Mouse (Mus musculus) forebrain, embryonic 15.5 days (tissue): Measurements from ENCODE around the gene Ctc1. TPM values are rescaled to one million over a fixed set of nuclear protein-coding genes. Genes with fewer than 3 reads are reported as not detected.

ENCODE experiments used
- ATAC-seq: fragments of 200-750 bp; cut with Nextera tagmentation; replicated peaks from 2 replicates; pipeline ENCODE4 v1.8.0; 2017; ENCODE audit warnings: mild to moderate bottlenecking, moderate TSS enrichment, moderate library complexity
- H3K27ac ChIP-seq: fragments of 300-500 bp; sonication (generic); replicated peaks from 2 replicates; pipeline ENCODE4 v1.5.1; 2015; ENCODE audit warnings: mild to moderate bottlenecking, inconsistent platforms
- H3K27me3 ChIP-seq: fragments of 300-500 bp; sonication (generic); 2 replicates; pipeline ENCODE4 v1.6.1; 2015; ENCODE audit warnings: inconsistent platforms
- H3K36me3 ChIP-seq: fragments of 300-500 bp; sonication (generic); 2 replicates; pipeline ENCODE4 v1.6.1; 2015; ENCODE audit warnings: mild to moderate bottlenecking, inconsistent platforms
- H3K4me1 ChIP-seq: fragments of 300-500 bp; sonication (generic); 2 replicates; pipeline ENCODE4 v1.6.1; 2015; ENCODE audit warnings: inconsistent platforms
- H3K4me2 ChIP-seq: fragments of 300-500 bp; sonication (generic); replicated peaks from 2 replicates; pipeline ENCODE4 v1.6.1; 2015; ENCODE audit warnings: mild to moderate bottlenecking, inconsistent platforms
- H3K4me3 ChIP-seq: fragments of 300-500 bp; sonication (generic); 2 replicates; pipeline ENCODE4 v1.5.1; 2015; ENCODE audit warnings: mild to moderate bottlenecking, inconsistent platforms
- H3K9ac ChIP-seq: fragments of 300-500 bp; sonication (generic); replicated peaks from 2 replicates; pipeline ENCODE4 v1.6.1; 2015; ENCODE audit warnings: mild to moderate bottlenecking, inconsistent platforms
- H3K9me3 ChIP-seq: fragments of 300-500 bp; sonication (generic); 2 replicates; pipeline ENCODE4 v1.6.1; 2016; ENCODE audit warnings: inconsistent platforms
- WGBS: fragments of 180-500 bp; shearing (Covaris S2); methylation state at CpG from one replicate; pipeline ENCODE4 v1.1.7; 2015; ENCODE audit warnings: mixed read lengths; 5-methylcytosine and 5-hydroxymethylcytosine counted together
- polyA plus RNA-seq: library from polyadenylated mRNA; unstranded; fragments of >200 nt; fragmentation: Nextera tagmentation; extraction: Ambion mirVana; gene quantifications from 2 replicates; pipeline ENCODE4 v1.2.1, GENCODE M21; 2015

Ctc1 gene
- polyA plus RNA-seq, 1 experiment from 2014 or later: 65.9 TPM

- H3K27ac ChIP-seq: peak overlapping the region; percentile 87
- H3K9me3 ChIP-seq: no peaks in the 10 kb centered on the region
- peak overlapping the region; percentile 76 for H3K4me2 ChIP-seq
- H3K4me1 ChIP-seq: peaks cover 38% of the 10 kb centered on the region
- H3K9ac ChIP-seq: peak overlapping the region; percentile 58
- no peaks in the 10 kb centered on the region for H3K27me3 ChIP-seq
- ATAC-seq: peak; percentile 27; the same call in 1 of the 2 replicates
- peak overlapping the region; percentile 94 for H3K4me3 ChIP-seq
- under 1% methylated on average over 19 of the region's 19 CpGs for WGBS
- H3K36me3 ChIP-seq: no peaks in the 10 kb centered on the region
These were observed 43.1 kb downstream of the Ctc1 start for GRCm38 (mm10) chr11:69058729-69059356.

GRCm38 (mm10) chr11:69059357-69059974, 43.8 kb downstream of the Ctc1 start, which contains the start of gene Borcs6:
Gene Borcs6 (plus strand): TSS chr11:69059717.
- peak within 1 kb of the TSS; percentile 67 for H3K9ac ChIP-seq
- H3K4me3 ChIP-seq: peak within 1 kb of the TSS; percentile 94
- peaks cover 45% of the 10 kb centered on the region for H3K4me1 ChIP-seq
- H3K27me3 ChIP-seq: no peaks in the 10 kb centered on the region
- H3K36me3 ChIP-seq: no peaks in the 10 kb centered on the region
- peak within 1 kb of the TSS; percentile 87 for H3K27ac ChIP-seq
- H3K4me2 ChIP-seq: peak within 1 kb of the TSS; percentile 91
- no peaks in the 10 kb centered on the region for H3K9me3 ChIP-seq
- under 1% methylated on average over 64 of the region's 64 CpGs for WGBS
- ATAC-seq: peak; percentile 94

- Histone ChIP-seq H3K27ac (peak overlapping the region; percentile 87), H3K4me3 (peak overlapping the region; percentile 94), H3K9ac (peak overlapping the region; percentile 67), H3K36me3 (no peaks in the 10 kb centered on the region), H3K27me3 (no peaks in the 10 kb centered on the region), H3K4me2 (peak overlapping the region; percentile 91), H3K9me3 (no peaks in the 10 kb centered on the region), H3K4me1 (peaks cover 45% of the 10 kb centered on the region)
- ATAC-seq: peak; percentile 26
- WGBS: under 1% methylated on average over 49 of the region's 49 CpGs
These were observed 44.3 kb downstream of the Ctc1 start for GRCm38 (mm10) chr11:69059975-69060411.

- WGBS: 1% methylated on average over 40 of the region's 40 CpGs
- Histone ChIP-seq H3K9ac (peak overlapping the region; percentile 67), H3K27ac (peak overlapping the region; percentile 87), H3K4me1 (peaks cover 45% of the 10 kb centered on the region), H3K9me3 (no peaks in the 10 kb centered on the region), H3K4me3 (peak overlapping the region; percentile 94), H3K4me2 (peak overlapping the region; percentile 91), H3K36me3 (no peaks in the 10 kb centered on the region), H3K27me3 (no peaks in the 10 kb centered on the region)
- ATAC-seq: no peak
These were observed 44.9 kb downstream of the Ctc1 start for GRCm38 (mm10) chr11:69060448-69061254.

GRCm38 (mm10) chr11:69061255-69061912, 45.7 kb downstream of the Ctc1 start:
- no peak overlapping the region for H3K27ac ChIP-seq

GRCm38 (mm10) chr11:69062194-69062760, 46.6 kb downstream of the Ctc1 start:
- no peaks in the 10 kb centered on the region for H3K27me3 ChIP-seq
- H3K9ac ChIP-seq: no peak overlapping the region
- peak; percentile 0; the same call in 1 of the 2 replicates for ATAC-seq
- under 1% methylated on average over 17 of the region's 17 CpGs for WGBS
- H3K4me2 ChIP-seq: peak overlapping the region; percentile 91
- H3K27ac ChIP-seq: peak overlapping the region; percentile 81
- H3K4me1 ChIP-seq: peaks cover 60% of the 10 kb centered on the region
- no peaks in the 10 kb centered on the region for H3K9me3 ChIP-seq
- H3K36me3 ChIP-seq: no peaks in the 10 kb centered on the region
- H3K4me3 ChIP-seq: peak overlapping the region; percentile 66

More at GRCm38 (mm10) chr11:69061255-69061912, 45.7 kb downstream of the Ctc1 start:
- Histone ChIP-seq H3K36me3 (no peaks in the 10 kb centered on the region), H3K4me2 (peak overlapping the region; percentile 91), H3K9me3 (no peaks in the 10 kb centered on the region), H3K27me3 (no peaks in the 10 kb centered on the region), H3K4me3 (peak overlapping the region; percentile 94), H3K9ac (peak overlapping the region; percentile 67), H3K4me1 (peaks cover 52% of the 10 kb centered on the region)
- ATAC-seq: no peak
- WGBS: 9% methylated on average over 17 of the region's 17 CpGs

GRCm38 (mm10) chr11:69062761-69063224, 47.1 kb downstream of the Ctc1 start:
- Histone ChIP-seq H3K9ac (peak overlapping the region; percentile 30; the same call in 1 of the 2 replicates), H3K4me3 (peak overlapping the region; percentile 66), H3K36me3 (no peaks in the 10 kb centered on the region), H3K9me3 (no peaks in the 10 kb centered on the region), H3K27me3 (no peaks in the 10 kb centered on the region), H3K4me2 (peak overlapping the region; percentile 91), H3K27ac (peak overlapping the region; percentile 81), H3K4me1 (peaks cover 60% of the 10 kb centered on the region)
- WGBS: under 1% methylated on average over 19 of the region's 19 CpGs
- ATAC-seq: peak; percentile 52

- Histone ChIP-seq H3K4me3 (peak overlapping the region; percentile 66), H3K36me3 (no peaks in the 10 kb centered on the region), H3K9ac (peak overlapping the region; percentile 54), H3K4me2 (peak overlapping the region; percentile 91), H3K9me3 (no peaks in the 10 kb centered on the region), H3K4me1 (peaks cover 52% of the 10 kb centered on the region), H3K27me3 (no peaks in the 10 kb centered on the region), H3K27ac (peak overlapping the region; percentile 81)
- under 1% methylated on average over 31 of the region's 31 CpGs for WGBS
- ATAC-seq: peak; percentile 20
These were observed 47.9 kb downstream of the Ctc1 start for GRCm38 (mm10) chr11:69063413-69064201.

GRCm38 (mm10) chr11:69064259-69065133, 48.8 kb downstream of the Ctc1 start:
- 46% methylated on average over 9 of the region's 9 CpGs for WGBS
- Histone ChIP-seq H3K9me3 (no peaks in the 10 kb centered on the region), H3K27ac (peak overlapping the region; percentile 73; the same call in 1 of the 2 replicates), H3K4me3 (peak overlapping the region; percentile 66), H3K27me3 (no peaks in the 10 kb centered on the region), H3K9ac (peak overlapping the region; percentile 54), H3K36me3 (no peaks in the 10 kb centered on the region), H3K4me2 (peak overlapping the region; percentile 91), H3K4me1 (peaks cover 48% of the 10 kb centered on the region)
- no peak for ATAC-seq

GRCm38 (mm10) chr11:69065394-69065925, 49.7 kb downstream of the Ctc1 start:
- Histone ChIP-seq H3K9me3 (no peaks in the 10 kb centered on the region), H3K9ac (no peak overlapping the region), H3K27ac (no peak overlapping the region), H3K36me3 (no peaks in the 10 kb centered on the region), H3K4me1 (peaks cover 51% of the 10 kb centered on the region), H3K27me3 (no peaks in the 10 kb centered on the region), H3K4me3 (peak overlapping the region; percentile 45; the same call in 1 of the 2 replicates), H3K4me2 (peak overlapping the region; percentile 89)
- ATAC-seq: no peak
- 59% methylated on average over 3 of the region's 3 CpGs for WGBS
